Mouse (Mus musculus) adrenal gland, postnatal 25 days (tissue): ENCODE measurements around the gene Olfml1. TPM values are rescaled to one million over a fixed set of nuclear protein-coding genes. Genes with fewer than 3 reads are reported as not detected.
A peak's percentile ranks its signal among the peaks of the same experiment; 100 is the strongest.

Experiments
- DNase-seq: peaks from one replicate; pipeline ENCODE4 v3.0.0; 2021; ENCODE audit warnings: mixed read lengths
- total RNA-seq: library from RNA; stranded (reverse); gene quantifications from 2 replicates; pipeline ENCODE4 v1.2.3, GENCODE M21; 2021

Gene Olfml1
- total RNA-seq, 1 experiment from 2014 or later: 4.9 TPM

GRCm38 (mm10) chr7:107594857-107595402 is 27.7 kb downstream of the Olfml1 start, which contains the start of gene Ppfibp2:
TSS of gene Ppfibp2 (plus strand) at chr7:107595207.
- DNase-seq: peak; percentile 98

GRCm38 (mm10) chr7:107595426-107595825 is 28.2 kb downstream of the Olfml1 start:
- DNase-seq: no peak

DNA sequence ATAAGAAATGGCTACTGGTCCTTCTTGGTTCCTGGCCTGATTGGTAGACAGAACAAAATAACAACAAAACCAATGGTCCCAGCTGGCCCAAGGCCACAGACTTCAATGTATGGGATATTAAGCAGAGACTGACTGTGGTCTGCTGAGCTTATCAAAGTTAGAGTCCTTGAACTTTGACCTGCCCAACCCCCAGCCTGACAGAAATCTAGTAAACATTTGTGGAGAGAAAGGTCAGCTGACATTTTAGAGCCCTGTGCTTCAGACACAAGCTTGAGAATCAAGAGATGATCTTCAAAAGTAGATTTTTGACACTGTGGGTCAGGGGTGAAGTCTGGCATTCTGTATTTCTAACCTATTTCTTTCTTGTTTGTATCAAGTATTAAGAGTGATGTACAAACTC is 29.5 kb downstream of the Olfml1 start:
- DNase-seq: no peak

- no peak for DNase-seq
Observed at GRCm38 (mm10) chr7:107597956-107598355, 30.7 kb downstream of the Olfml1 start.

DNA sequence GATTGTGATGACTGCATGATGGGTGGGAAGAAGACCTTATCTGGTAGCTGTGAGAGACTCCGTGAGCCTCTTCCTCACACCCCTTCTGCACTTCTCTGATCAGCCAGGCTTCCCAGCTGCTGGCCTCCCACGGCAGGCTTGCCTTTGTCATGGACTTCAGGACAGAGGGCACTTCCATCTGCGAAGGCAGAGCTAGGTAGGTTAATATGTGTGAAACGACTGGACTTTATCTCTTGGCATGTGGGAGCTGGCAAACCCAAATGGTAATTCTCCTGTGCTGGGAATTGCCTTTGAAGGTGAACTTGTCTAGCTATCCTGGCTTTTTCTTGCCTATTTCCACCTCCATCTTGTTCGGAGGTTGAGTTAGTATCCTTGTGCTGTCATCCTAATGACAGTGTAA is 33.4 kb downstream of the Olfml1 start:
- DNase-seq: no peak

GRCm38 (mm10) chr7:107602505-107602904 is 35.3 kb downstream of the Olfml1 start:
- DNase-seq: no peak

DNA sequence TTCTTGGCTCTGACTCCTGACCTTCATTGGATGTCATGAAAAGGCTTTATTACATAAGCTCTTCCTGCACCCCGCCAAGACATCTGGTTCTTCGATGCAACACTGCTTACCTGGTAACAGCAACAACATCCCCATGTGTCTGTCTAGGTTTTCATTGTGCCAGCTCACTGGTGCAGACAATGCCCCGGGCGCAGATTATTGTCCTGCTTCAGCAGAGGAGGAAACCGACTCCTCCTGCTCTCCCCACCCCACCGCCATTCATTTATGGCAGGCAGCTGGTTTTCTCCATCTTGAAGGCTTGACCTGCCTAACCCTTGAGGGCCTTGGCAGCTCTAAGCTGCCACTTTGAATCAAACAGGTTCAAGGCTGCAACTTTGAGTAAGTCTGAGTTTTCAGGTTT is 35.7 kb downstream of the Olfml1 start:
- DNase-seq: no peak

GRCm38 (mm10) chr7:107607766-107608165 is 40.5 kb downstream of the Olfml1 start:
- DNase-seq: no peak

GRCm38 (mm10) chr7:107609622-107610255 is 42.5 kb downstream of the Olfml1 start:
- no peak for DNase-seq

DNA sequence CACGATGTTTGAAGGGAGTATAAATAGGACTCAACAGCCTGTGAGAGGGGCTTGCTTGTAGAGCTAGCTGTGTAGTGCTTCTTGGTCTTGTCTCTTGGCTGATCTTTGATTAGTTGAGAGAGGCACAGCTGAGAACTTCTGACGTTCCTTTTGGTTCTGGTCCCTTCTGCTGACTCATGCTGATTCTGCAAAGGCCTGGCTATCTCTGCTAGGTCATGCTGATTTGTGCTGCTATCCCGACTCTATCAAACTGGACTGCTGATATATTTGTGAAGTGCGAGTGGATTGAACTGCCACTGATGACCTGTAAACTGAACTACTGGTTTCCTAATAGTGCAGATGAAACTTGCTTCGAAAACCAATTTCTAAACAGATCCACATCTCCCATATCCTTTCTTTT is 43.6 kb downstream of the Olfml1 start:
- no peak for DNase-seq

GRCm38 (mm10) chr7:107618028-107618992 is 51.1 kb downstream of the Olfml1 start:
- DNase-seq: no peak

DNA sequence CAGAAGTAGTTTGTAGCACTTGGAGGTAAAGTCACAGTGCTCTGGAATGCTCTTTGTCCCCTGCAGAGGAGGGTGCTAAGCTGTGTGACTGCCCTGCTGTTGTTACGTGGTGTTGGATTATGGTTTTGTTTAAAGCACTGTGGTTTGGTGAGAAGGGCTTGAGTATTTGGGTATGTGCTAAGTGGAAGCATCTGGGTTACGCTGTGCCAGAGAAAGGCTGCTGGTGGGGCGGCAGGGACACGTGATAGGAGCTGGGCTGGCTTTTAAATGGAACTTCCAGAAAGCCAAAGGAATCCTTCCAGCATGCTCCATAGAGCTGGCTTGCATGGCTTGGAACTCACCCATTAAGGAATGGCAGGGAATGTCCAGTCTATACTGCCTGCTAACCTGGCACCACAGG is 52.0 kb downstream of the Olfml1 start:
- no peak for DNase-seq

DNA sequence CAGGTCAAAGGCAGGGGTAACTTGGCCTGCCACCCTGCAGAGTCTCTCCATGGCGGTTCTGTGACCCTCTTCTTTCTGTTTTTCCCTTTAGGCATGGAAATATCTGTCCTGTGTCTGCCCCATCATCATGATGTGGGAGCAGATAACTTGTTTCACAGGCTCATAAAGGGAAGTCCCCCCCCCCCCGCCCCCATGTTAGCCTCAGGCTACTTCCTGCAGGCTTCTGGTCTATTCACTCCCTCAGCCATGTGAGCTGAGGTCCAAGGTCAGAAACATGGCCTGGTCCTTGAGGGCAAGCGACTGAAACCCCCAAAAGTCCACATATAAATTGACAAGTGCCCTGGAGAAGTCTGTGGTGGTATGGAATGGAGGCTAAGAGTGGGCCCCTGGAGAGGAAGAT is 52.9 kb downstream of the Olfml1 start:
- no peak for DNase-seq

DNA sequence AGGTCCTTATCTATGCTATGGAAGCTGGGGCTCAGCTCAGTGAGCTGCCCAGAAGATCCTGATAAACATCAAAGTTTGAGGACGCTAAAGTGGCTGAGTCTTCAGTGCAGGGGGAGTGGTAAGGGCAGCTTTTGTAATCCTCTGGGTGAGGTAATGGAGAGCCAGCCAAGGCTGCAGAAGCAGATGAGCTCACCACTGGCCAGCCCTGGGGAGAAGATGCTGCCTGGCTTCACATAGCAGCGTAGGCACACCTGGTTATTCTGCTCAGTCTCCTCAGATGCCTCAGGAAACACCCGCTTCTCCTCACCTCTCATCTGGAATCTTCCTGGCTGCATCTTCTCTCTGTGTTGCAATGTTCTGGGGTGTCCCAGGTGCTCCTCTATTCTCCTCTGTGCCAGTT is 57.2 kb downstream of the Olfml1 start:
- no peak for DNase-seq

DNA sequence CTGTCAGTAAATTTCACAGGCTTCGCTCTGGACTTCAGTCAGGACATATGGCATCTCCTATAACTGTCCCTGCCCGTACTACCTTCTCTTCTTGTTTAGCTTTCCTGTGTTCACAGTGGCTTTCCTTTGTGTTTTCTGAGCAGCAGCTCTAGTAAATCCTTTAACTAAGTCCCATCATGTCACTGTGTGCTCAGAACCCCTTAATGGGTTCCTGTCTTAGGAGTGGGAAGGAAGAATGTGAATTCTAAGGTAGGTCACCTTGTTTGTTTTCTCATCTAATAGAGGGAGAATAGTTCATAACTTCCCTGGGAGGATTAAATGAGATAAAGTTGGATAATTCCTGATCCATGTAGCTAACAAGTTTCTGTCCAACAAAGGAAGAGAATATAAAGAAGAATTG is 57.8 kb downstream of the Olfml1 start, which contains the start of gene 5330417H12Rik:
Gene 5330417H12Rik, minus strand, starts transcription at position 101 of the 400 bp plus-strand sequence.
- DNase-seq: no peak

DNA sequence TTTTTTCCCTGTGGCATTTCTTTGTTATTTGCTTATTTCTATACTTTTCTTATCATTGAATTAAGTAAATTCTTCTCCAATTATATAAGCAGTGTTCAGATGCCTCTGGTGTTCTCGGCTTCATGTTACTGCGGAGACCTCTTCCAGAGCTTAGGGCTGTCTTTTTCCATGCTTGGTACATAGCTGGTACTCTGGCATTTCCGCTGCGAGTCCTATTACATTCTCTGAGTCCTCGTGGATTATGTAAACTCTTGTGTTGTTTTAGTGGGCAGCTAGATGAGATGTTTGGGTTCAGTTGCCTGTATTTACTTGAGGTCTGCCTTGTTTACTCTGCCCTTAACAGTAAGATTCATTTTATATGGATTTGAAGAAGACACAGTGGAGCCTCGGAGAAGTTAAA is 58.5 kb downstream of the Olfml1 start:
- DNase-seq: no peak

- DNase-seq: no peak
Observed at GRCm38 (mm10) chr7:107628383-107628782, 61.1 kb downstream of the Olfml1 start.

DNA sequence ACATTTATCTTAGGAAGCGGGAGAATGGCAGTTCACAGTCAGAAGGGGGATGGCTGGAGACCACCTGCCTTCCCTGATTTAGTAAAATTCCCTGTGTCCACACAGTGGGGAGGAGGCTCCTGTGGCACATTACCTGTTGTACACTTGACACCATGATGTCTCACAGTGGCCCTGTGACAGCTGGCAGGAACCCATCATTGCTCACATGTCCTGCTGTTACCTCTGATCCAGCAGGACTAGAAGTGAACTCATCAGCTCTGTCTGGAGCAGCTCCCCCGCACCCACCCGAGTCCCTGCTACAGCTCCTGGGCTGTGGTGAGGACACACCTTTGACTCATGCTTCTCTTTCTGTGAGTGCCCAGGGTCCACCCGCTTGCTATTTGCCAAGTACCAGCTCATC is 66.0 kb downstream of the Olfml1 start:
- no peak for DNase-seq

- no peak for DNase-seq
Observed at GRCm38 (mm10) chr7:107637398-107637797, 70.2 kb downstream of the Olfml1 start.

- DNase-seq: no peak
Observed at GRCm38 (mm10) chr7:107638026-107638425, 70.8 kb downstream of the Olfml1 start.
